Mouse (Mus musculus): ENCODE data around the gene Olfr1040. TPM values are rescaled to one million over a fixed set of nuclear protein-coding genes. Genes with fewer than 3 reads are reported as not detected.

The Olfr1040 gene
- not detected for total RNA-seq (2023)

GRCm38 (mm10) chr2:86146632-86147031, at the start of gene Olfr1040:
Olfr1040 (minus strand) TSS chr2:86146732.

GRCm38 (mm10) chr2:86185583-86185982, 39.1 kb upstream of the Olfr1040 start, which contains the start of gene Olfr52:
Olfr52 (minus strand) TSS chr2:86185683.

GRCm38 (mm10) chr2:86177720-86178119, 31.2 kb upstream of the Olfr1040 start, which contains the start of gene Olfr1044:
Olfr1044 (minus strand) TSS chr2:86177820.

DNA sequence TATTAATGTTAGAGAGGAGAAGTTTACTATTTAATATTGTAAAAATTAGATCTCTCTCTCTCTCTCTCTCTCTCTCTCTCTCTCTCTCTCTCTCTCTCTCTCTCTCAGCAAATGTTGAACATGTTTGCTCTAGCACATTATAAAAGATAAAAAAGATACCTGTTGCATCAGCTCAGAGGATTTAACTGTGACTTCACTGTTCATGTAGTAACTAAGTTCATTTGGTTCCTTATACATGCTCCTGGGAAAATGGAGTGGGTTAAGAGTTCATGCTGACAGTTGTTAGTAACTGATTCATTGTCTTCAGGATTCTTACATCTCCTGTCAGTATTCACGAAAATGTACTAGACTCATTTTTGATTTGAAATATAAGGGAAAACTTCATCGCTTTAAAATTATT, 20.9 kb upstream of the Olfr1040 start, which contains the start of gene Olfr1043:
Gene Olfr1043 (minus strand): TSS at position 101 of the 400 bp plus-strand sequence.

GRCm38 (mm10) chr2:86161738-86162137, 15.2 kb upstream of the Olfr1040 start, which contains the start of gene Olfr1042:
Olfr1042 (minus strand) TSS chr2:86161838.

GRCm38 (mm10) chr2:86135828-86136227, 10.7 kb downstream of the Olfr1040 start, which contains the start of gene Olfr1039:
Olfr1039 (minus strand) TSS chr2:86135928.

Other genes with a start within 250 kb of the Olfr1040 start
- not detected for gene Olfr1024, start 241.7 kb downstream of the Olfr1040 start, total RNA-seq (2023)
- gene Olfr1025-ps1, start 231.5 kb downstream of the Olfr1040 start, total RNA-seq (2023), result not detected
- not detected for gene Olfr1026, start 225.2 kb downstream of the Olfr1040 start, total RNA-seq (2023)
- gene Olfr1028, start 196.3 kb downstream of the Olfr1040 start, total RNA-seq (2023), result not detected
- not detected for gene Olfr1029, start 172.8 kb downstream of the Olfr1040 start, total RNA-seq (2023)
- gene Olfr1030, start 167.5 kb downstream of the Olfr1040 start, total RNA-seq (2023), result not detected
- not detected for gene Olfr1031, start 156.4 kb downstream of the Olfr1040 start, total RNA-seq (2023)
- not detected for gene Olfr1032, start 141.2 kb downstream of the Olfr1040 start, total RNA-seq (2023)
- gene Olfr1033, start 126.1 kb downstream of the Olfr1040 start, total RNA-seq (2023), result not detected
- gene Olfr1034, start 100.9 kb downstream of the Olfr1040 start, total RNA-seq (2023), result not detected
- gene Olfr1036, start 72.7 kb downstream of the Olfr1040 start, total RNA-seq (2023), result not detected
- not detected for gene Olfr1037, start 59.3 kb downstream of the Olfr1040 start, total RNA-seq (2023)
- not detected for gene Olfr1039, start 10.8 kb downstream of the Olfr1040 start, total RNA-seq (2023)
- gene Olfr1042, start 15.1 kb upstream of the Olfr1040 start, total RNA-seq (2023), result not detected
- not detected for gene Olfr1043, start 20.8 kb upstream of the Olfr1040 start, total RNA-seq (2023)
- not detected for gene Olfr1044, start 31.1 kb upstream of the Olfr1040 start, total RNA-seq (2023)
- gene Olfr52, start 39.0 kb upstream of the Olfr1040 start, total RNA-seq (2023), result not detected
- not detected for gene Olfr1045, start 56.3 kb upstream of the Olfr1040 start, total RNA-seq (2023)
- not detected for gene Olfr1046, start 72.6 kb upstream of the Olfr1040 start, total RNA-seq (2023)
- gene Olfr1047, start 84.7 kb upstream of the Olfr1040 start, total RNA-seq (2023), result not detected
- not detected for gene Olfr1048, start 93.6 kb upstream of the Olfr1040 start, total RNA-seq (2023)
- not detected for gene Olfr1049, start 111.6 kb upstream of the Olfr1040 start, total RNA-seq (2023)
- gene Olfr1051, start 132.4 kb upstream of the Olfr1040 start, total RNA-seq (2023), result not detected
- not detected for gene Olfr1052, start 145.7 kb upstream of the Olfr1040 start, total RNA-seq (2023)
- gene Olfr1053, start 168.6 kb upstream of the Olfr1040 start, total RNA-seq (2023), result not detected
- gene Olfr1054, start 188.7 kb upstream of the Olfr1040 start, total RNA-seq (2023), result not detected
- not detected for gene Olfr1055, start 203.6 kb upstream of the Olfr1040 start, total RNA-seq (2023)
- gene Olfr1056, start 215.7 kb upstream of the Olfr1040 start, total RNA-seq (2023), result not detected
- gene Olfr1057, start 231.7 kb upstream of the Olfr1040 start, total RNA-seq (2023), result not detected
- not detected for gene Olfr1058, start 241.8 kb upstream of the Olfr1040 start, total RNA-seq (2023)